Mouse (Mus musculus): ENCODE data around the gene Ssr2. TPM values are rescaled to one million over a fixed set of nuclear protein-coding genes. Genes with fewer than 3 reads are reported as not detected.

The Ssr2 gene
- total RNA-seq (2012; rRNA removed) (364 and 435 TPM in 2 replicates), total RNA-seq (2014; rRNA removed) (325 and 377 TPM in 2 replicates), polyA plus RNA-seq (2012; ENCODE audit: insufficient read length, low read depth) (307 and 346 TPM in 2 replicates)

DNA sequence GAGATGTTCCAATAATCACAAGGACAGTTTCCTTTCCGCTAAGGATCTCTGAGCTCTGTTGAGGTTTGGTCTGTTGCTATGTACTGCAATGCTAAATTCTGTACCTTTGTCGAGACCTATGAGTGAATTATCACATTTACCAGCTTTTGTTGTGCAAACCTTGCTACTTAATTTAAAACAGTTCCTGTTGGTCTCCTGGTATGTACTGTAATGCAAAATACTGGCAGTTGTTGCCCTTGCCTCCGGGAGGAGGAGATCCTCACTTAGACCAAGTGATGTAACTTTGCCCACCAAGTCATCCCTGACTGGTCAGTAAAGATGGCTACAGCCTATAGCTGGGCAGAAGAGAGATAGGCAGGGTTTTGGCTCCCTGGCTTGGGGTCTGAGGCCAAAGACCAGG is at the start of gene Ssr2:
Ssr2 (plus strand) TSS at position 337 of the 400 bp plus-strand sequence.
- DNase-seq (ENCODE audit: extremely low read depth) = no peak
- H3K9ac ChIP-seq (ENCODE audit: insufficient read depth, low read depth) = no peak within 1 kb of the TSS
- no peak within 1 kb of the TSS for H3K4me2 ChIP-seq (ENCODE audit: insufficient read depth, low read depth, poor library complexity, severe bottlenecking)
- H3K27ac ChIP-seq (ENCODE audit: insufficient read depth, low read depth) = no peak within 1 kb of the TSS
- peaks cover 11% of the 10 kb centered on the region for H3K79me2 ChIP-seq (replicated peaks; ENCODE audit: control insufficient read depth, extremely low read depth, insufficient read depth, poor library complexity, severe bottlenecking)
- H3K36me3 ChIP-seq (replicated peaks in 1 of 2; ENCODE audit: control insufficient read depth in 1 of 2, insufficient read depth in 1 of 2, low read length in 1 of 2) = peaks cover 0 to 2% of the 10 kb centered on the region in 2 experiments
- peaks cover 3 to 10% of the 10 kb centered on the region in 2 experiments; a peak in 3 of 4 replicates for H3K4me1 ChIP-seq (ENCODE audit: control insufficient read depth in 1 of 2, insufficient read depth in 2 of 2)
- dilution Hi-C loops (cut with MboI; ENCODE audit: extremely low pct_ligation_motif_present, extremely low pct_unique_long_range_greater_than_20kb, low sequenced_read_pairs) (no loop called here), in situ Hi-C loops (cut with MboI; ENCODE audit: low pct_ligation_motif_present, low pct_unique_long_range_greater_than_20kb, low sequenced_read_pairs) (no loop called here)
- H3K9me3 ChIP-seq (replicated peaks; ENCODE audit: low read length) = no peaks in the 10 kb centered on the region
- no peak within 1 kb of the TSS for H3K4me3 ChIP-seq (replicated peaks in 1 of 3; ENCODE audit: low read depth in 2 of 3, low read length in 2 of 3, poor library complexity in 1 of 3)
- H3K27me3 ChIP-seq (replicated peaks) = no peaks in the 10 kb centered on the region
- no peak for TF ChIP-seq GABPA (IDR thresholded peaks at IDR 0.05; ENCODE audit: insufficient replicate concordance, low read depth, low read length)
- TF ChIP-seq BHLHE40 (IDR thresholded peaks at IDR 0.05; ENCODE audit: low read depth, low read length) = no peak
- no peak for TF ChIP-seq POLR2A (IDR thresholded peaks at IDR 0.05; ENCODE audit: low read depth, low read length)
- TF ChIP-seq MAX (IDR thresholded peaks at IDR 0.05; ENCODE audit: low read length) = no peak
- no peak for TF ChIP-seq NRF1 (IDR thresholded peaks at IDR 0.05; ENCODE audit: low read depth, low read length)
- TF ChIP-seq ZKSCAN1 (IDR thresholded peaks at IDR 0.05; ENCODE audit: borderline replicate concordance, low read depth, low read length) = no peak
- TF ChIP-seq RCOR1 (conservative IDR thresholded peaks at IDR 0.05; ENCODE audit: low read depth, low read length) = no peak
- TF ChIP-seq ZNF384 (IDR thresholded peaks at IDR 0.05; ENCODE audit: low read depth, low read length) = no peak
- no peak for TF ChIP-seq MAFK (IDR thresholded peaks at IDR 0.05; ENCODE audit: insufficient replicate concordance, low read length)
- no peak for TF ChIP-seq MAZ (IDR thresholded peaks at IDR 0.05; ENCODE audit: low read depth, low read length)
- no peak for TF ChIP-seq CHD1 (IDR thresholded peaks at IDR 0.05; ENCODE audit: low read depth, low read length)
- no peak for TF ChIP-seq MXI1 (IDR thresholded peaks at IDR 0.05; ENCODE audit: low read depth, low read length)
- TF ChIP-seq USF1 (IDR thresholded peaks at IDR 0.05; ENCODE audit: low read depth, low read length) = no peak
- no peak for TF ChIP-seq SMC3 (IDR thresholded peaks at IDR 0.05; ENCODE audit: low read depth, low read length)
- no peak for TF ChIP-seq MEF2A (IDR thresholded peaks at IDR 0.05; ENCODE audit: borderline replicate concordance, low read depth, low read length)
- no peak for TF ChIP-seq TCF12 (IDR thresholded peaks at IDR 0.05; ENCODE audit: low read depth, low read length)
- TF ChIP-seq ZMIZ1 (IDR thresholded peaks at IDR 0.05; ENCODE audit: low read depth, low read length) = no peak
- no peak for TF ChIP-seq ETS1 (conservative IDR thresholded peaks at IDR 0.05; ENCODE audit: low read depth, low read length)
- no peak for TF ChIP-seq E2F4 (IDR thresholded peaks at IDR 0.05; ENCODE audit: insufficient replicate concordance, low read depth, low read length)

All from CH12.LX (cell line).